Mouse (Mus musculus): ENCODE data around the gene Col8a2. TPM values are rescaled to one million over a fixed set of nuclear protein-coding genes. Genes with fewer than 3 reads are reported as not detected.

Gene Col8a2
- polyA plus RNA-seq, 1 experiment from 2014 or later = 7.6 TPM

DNA sequence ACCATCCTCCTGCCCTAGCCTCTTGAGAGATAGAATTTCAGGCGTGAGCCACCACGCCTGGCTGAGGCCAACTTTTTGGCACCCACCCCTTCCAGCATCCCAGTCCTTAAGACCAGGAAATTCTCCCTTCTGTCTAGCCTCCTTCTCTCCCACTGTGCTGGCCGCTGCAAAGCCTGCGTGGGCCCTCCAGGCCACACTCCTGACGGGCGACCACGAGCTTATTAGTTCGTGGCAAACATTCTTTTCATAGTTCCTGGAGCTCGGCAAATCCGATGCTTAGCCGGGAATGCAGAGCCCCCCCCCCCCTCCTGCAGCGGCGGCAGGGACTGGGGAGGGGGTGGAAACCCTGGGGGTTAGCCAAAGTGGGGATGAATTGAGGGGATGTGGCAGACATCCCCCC, 4.6 kb downstream of the Col8a2 start:
- no peaks in the 10 kb centered on the region for H3K9me3 ChIP-seq
- no peak overlapping the region for H3K9ac ChIP-seq
- WGBS = 47% methylated on average over 11 of the region's 13 CpGs
- peaks cover 70% of the 10 kb centered on the region for H3K27me3 ChIP-seq
- H3K4me2 ChIP-seq = no peak overlapping the region
- no peak for ATAC-seq (ENCODE audit: low FRiP score)
- peaks cover 22% of the 10 kb centered on the region for H3K4me1 ChIP-seq (replicated peaks)
- no peak overlapping the region for H3K27ac ChIP-seq
- H3K36me3 ChIP-seq = no peaks in the 10 kb centered on the region
- H3K4me3 ChIP-seq = no peak overlapping the region

DNA sequence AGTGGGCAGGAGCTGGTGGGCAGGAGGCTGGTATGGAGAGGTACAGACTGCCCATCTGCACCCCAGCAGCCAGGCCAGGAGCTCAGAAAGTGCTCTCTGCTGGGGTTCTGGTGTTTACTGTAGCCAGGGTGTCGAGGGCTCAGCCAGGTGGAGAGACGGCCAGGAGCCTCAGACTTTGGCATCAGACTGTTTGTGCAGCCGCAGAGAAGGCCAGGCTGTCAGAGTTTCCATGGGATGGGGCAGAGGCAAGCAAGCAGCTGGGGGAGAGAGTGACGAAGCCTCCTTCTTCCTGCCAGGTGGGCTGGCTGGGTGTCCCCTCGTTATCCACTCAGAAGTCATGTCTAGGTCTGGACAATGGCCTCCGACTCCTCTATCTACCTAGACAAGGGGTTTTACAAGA, 8.6 kb downstream of the Col8a2 start:
- H3K27me3 ChIP-seq = peaks cover 70% of the 10 kb centered on the region

DNA sequence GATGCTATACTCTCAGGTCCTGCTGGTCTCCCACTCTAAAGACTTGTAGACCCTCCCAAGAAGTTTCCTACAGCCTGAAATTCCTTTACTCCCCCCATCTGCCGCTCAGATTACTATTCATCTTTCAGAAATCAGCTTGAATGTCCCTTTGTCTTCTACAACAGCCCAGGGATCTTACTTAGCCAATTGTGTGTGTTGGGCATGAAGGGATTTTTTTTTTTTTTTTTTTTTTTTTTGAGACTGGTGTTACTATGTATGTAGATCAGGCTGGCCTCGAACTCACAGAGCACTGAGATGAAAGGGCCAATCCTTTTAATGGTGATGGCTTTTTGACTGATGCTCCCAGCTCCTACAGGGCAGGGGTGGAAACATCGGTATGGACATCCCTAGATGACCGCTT, 9.3 kb downstream of the Col8a2 start:
- Histone ChIP-seq H3K36me3 (no peaks in the 10 kb centered on the region), H3K27me3 (peaks cover 72% of the 10 kb centered on the region), H3K9me3 (no peaks in the 10 kb centered on the region), H3K4me2 (no peak overlapping the region), H3K27ac (no peak overlapping the region), H3K4me1 (replicated peaks) (peaks cover 17% of the 10 kb centered on the region), H3K4me3 (0 out of 2 replicates have a peak overlapping the region, but pooled peaks have one; percentile 38), H3K9ac (no peak overlapping the region)
- WGBS = 34% methylated on average over 4 of the region's 4 CpGs
- ATAC-seq (ENCODE audit: low FRiP score) = no peak

More for the DNA sequence above, 8.6 kb downstream of the Col8a2 start:
- no peaks in the 10 kb centered on the region for H3K9me3 ChIP-seq
- H3K4me2 ChIP-seq = no peak overlapping the region
- peaks cover 13% of the 10 kb centered on the region for H3K4me1 ChIP-seq (replicated peaks)
- no peaks in the 10 kb centered on the region for H3K36me3 ChIP-seq
- no peak overlapping the region for H3K4me3 ChIP-seq
- no peak for ATAC-seq (ENCODE audit: low FRiP score)
- 81% methylated on average over 6 of the region's 6 CpGs for WGBS
- no peak overlapping the region for H3K9ac ChIP-seq
- no peak overlapping the region for H3K27ac ChIP-seq

DNA sequence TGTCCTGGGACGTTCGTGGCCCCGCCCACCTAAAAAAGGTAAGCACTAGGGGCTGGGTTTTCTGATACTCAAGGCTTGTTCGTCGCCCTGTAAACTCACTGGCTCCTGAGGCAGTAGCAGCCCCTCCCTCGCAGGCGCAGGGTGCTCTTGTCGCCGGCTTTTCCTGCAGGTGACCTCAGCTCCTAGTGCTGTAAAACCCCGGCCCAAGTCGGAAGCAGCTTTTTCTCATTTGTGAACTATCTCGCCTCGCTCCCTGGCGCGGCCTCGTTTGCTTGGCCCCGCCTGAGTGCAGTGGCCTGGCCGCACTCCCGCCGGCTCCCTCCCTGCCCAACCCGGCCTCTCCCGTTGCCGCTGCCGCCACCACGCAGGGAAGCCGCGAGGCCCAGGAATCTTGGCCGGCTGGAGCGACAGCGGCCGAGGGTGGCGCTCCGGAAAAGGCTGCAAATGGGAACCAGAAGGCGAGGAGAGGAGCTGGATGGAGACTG, 10.1 kb downstream of the Col8a2 start:
- Histone ChIP-seq H3K4me1 (replicated peaks) (peaks cover 24% of the 10 kb centered on the region), H3K27ac (no peak overlapping the region), H3K4me2 (peak overlapping the region; percentile 67), H3K27me3 (peaks cover 75% of the 10 kb centered on the region), H3K9me3 (no peaks in the 10 kb centered on the region), H3K4me3 (peak overlapping the region; percentile 38), H3K36me3 (no peaks in the 10 kb centered on the region), H3K9ac (peak overlapping the region; percentile 68)
- ATAC-seq (ENCODE audit: low FRiP score) = 0 out of 2 replicates have a peak, but pooled peaks have one; percentile 12
- under 1% methylated on average over 34 of the region's 34 CpGs for WGBS

DNA sequence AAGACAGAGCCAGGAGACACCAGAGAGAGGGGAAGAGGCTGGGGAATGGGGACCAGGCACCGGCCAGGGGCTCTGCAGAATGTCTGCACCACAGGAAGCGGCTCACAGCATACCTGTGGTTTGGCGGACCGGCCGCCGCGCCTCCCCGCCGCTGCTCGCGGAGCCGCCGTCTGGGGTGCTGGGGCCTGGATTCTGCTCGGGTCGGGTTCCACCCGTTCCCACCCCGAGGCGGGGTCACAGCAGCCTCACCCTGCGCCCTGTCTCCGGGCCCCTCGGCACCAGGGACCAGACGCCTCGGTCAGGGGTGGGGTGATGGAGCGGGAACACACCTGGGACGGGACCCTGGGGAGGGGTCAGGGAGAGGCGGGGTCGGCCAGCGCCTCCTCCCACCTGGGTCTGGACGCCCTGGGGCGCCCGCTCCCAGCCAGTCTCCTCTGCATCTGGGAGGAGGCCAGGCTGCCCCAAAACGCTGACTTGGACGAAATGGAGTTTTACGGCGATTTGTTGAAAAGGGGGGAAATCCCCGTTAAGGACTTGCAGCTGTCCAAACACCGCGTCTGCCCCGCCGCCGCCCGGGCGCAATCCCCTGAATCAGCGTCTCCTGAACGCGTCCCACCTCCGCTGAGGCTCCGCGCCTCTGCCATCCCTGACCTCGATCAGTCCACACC, 14.5 kb downstream of the Col8a2 start:
- Histone ChIP-seq H3K27me3 (peaks cover 83% of the 10 kb centered on the region), H3K9ac (peak overlapping the region; percentile 65), H3K36me3 (no peaks in the 10 kb centered on the region), H3K4me1 (replicated peaks) (peaks cover 30% of the 10 kb centered on the region), H3K4me2 (peak overlapping the region; percentile 50), H3K4me3 (peak overlapping the region; percentile 33), H3K27ac (no peak overlapping the region), H3K9me3 (no peaks in the 10 kb centered on the region)
- 2% methylated on average over 47 of the region's 50 CpGs for WGBS
- ATAC-seq (ENCODE audit: low FRiP score) = no peak

DNA sequence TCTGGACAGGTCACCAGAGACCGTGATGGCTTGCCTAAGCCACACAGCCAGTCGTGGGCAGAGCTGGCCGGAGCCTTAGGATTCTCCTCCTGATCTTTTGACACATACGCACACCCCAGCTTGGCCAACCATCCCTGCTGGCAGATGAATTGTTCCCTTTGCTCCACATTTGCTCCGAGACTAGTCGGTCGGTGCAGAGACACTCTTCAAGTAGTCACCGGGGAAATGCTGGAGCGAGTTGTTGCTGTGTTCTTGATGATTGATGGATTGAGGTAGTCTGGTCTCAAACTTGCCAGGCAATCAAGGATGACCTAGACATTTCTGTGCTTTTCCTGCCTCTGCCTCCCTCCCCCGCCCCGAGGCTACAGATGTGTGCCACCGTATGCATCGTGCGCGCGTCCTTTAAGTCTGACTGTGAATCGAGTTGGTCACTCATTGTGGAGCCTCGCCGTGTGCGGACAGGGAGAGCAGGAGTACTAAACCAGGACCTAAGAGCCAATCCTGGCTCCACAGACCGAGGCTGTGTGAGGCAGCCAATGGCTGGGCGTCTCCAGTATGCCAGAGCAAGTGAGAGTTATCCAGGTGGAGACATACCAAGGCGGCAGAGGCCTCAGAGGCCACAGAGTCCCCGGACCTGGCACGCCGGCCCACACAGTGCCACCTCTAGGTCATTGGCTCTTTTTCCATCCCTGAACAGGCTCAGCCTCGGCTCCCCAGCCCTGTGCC, 15.2 kb downstream of the Col8a2 start:
- H3K36me3 ChIP-seq = no peaks in the 10 kb centered on the region
- H3K4me1 ChIP-seq (replicated peaks) = peaks cover 24% of the 10 kb centered on the region
- 5% methylated on average over 27 of the region's 27 CpGs for WGBS
- H3K27ac ChIP-seq = no peak overlapping the region
- H3K4me3 ChIP-seq = peak overlapping the region; percentile 33
- no peaks in the 10 kb centered on the region for H3K9me3 ChIP-seq
- ATAC-seq (ENCODE audit: low FRiP score) = no peak
- H3K9ac ChIP-seq = peak overlapping the region; percentile 65
- H3K4me2 ChIP-seq = peak overlapping the region; percentile 50
- peaks cover 79% of the 10 kb centered on the region for H3K27me3 ChIP-seq

DNA sequence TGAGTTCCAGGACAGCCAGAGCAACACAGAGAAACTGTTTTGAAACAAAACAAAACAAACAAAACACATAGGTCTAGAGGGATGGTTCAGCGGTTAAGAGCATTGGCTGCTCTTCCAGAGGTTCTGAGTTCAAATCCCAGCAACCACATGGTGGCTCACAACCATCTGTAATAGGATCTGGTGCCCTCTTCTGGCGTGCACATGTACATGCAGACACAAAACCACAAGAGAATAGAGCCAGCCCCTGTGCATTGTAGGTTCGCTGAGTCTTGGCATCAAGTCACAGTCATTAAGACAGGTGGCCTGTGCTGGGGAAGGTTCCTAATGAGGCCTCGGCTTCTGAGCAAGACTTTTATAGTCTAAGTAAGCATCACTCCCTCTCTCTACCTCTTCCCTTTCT, 17.3 kb downstream of the Col8a2 start:
- Histone ChIP-seq H3K36me3 (no peaks in the 10 kb centered on the region), H3K9me3 (no peaks in the 10 kb centered on the region), H3K9ac (no peak overlapping the region), H3K27ac (no peak overlapping the region), H3K4me3 (no peak overlapping the region), H3K4me2 (no peak overlapping the region), H3K4me1 (replicated peaks) (peaks cover 17% of the 10 kb centered on the region), H3K27me3 (peaks cover 69% of the 10 kb centered on the region)
- WGBS = 63% methylated on average over 4 of the region's 4 CpGs
- ATAC-seq (ENCODE audit: low FRiP score) = no peak

DNA sequence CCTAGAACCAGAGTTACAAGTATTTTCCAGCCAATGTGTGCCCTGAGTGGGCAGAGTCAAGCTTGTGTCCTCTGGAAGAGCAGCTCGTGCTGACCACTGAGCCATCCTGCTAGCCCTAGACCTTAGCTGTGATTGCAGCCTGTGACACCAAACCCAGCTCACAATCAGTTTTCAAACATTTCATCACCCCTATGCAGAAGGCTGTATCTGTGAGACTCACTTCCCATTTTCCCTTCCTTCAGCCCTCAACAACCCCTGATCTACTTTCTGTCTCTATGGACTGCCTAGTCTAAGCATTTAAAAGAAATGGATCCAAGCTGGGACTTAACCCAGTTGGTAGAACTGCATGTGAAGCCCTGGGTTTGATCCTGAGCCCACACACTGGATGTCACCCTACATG, 18.8 kb downstream of the Col8a2 start:
- Histone ChIP-seq H3K4me1 (replicated peaks) (peaks cover 28% of the 10 kb centered on the region), H3K4me3 (no peak overlapping the region), H3K9me3 (no peaks in the 10 kb centered on the region), H3K4me2 (no peak overlapping the region), H3K27ac (no peak overlapping the region), H3K36me3 (no peaks in the 10 kb centered on the region), H3K9ac (no peak overlapping the region), H3K27me3 (peaks cover 57% of the 10 kb centered on the region)
- WGBS = 92% methylated on average over 1 of the region's 1 CpGs
- ATAC-seq (ENCODE audit: low FRiP score) = no peak

DNA sequence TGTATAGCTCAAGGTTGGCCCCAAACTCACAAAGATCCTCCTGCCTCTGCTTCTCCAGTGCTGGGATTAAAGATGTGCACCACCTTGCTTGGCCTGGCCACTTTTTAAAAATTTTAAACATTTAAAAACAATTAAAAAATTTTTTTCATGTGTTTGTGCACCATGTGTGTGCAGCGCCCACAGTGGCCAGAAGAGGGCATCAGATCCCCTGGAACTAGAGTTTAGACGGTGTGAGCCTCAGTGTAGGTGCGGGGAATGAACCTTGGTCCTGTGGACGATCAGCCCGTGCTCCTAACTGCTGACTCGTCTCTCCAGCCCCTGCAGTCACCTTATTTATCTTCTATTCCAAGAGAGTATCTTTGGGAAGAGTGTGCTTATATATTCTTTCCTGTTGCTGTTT, 19.5 kb downstream of the Col8a2 start:
- no peaks in the 10 kb centered on the region for H3K9me3 ChIP-seq
- H3K27me3 ChIP-seq = peaks cover 51% of the 10 kb centered on the region
- no peak for ATAC-seq (ENCODE audit: low FRiP score)
- 89% methylated on average over 6 of the region's 6 CpGs for WGBS
- H3K27ac ChIP-seq = no peak overlapping the region
- no peak overlapping the region for H3K4me3 ChIP-seq
- no peak overlapping the region for H3K4me2 ChIP-seq
- H3K9ac ChIP-seq = no peak overlapping the region
- H3K4me1 ChIP-seq (replicated peaks) = peaks cover 23% of the 10 kb centered on the region
- H3K36me3 ChIP-seq = no peaks in the 10 kb centered on the region

DNA sequence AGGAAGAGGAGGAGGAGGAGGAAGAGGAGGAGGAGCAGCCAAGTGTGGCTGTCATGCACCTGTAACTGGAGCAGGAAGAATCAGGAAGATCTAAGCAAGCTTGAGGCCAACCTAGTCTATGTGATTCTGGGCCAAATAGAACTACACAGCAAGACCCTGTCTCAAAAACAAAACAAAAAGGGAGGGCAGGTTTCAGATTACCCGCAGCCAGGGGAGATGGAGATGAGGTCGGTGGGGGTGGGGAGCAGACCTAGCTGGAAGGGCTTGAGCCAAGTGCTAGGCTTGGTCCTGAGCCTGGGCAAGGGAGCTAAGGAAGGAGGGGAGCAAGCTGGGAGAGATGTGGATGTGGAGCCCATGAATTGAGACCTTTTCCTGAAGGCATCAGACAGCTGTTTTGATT, 20.2 kb downstream of the Col8a2 start:
- Histone ChIP-seq H3K4me3 (no peak overlapping the region), H3K4me1 (replicated peaks) (peaks cover 16% of the 10 kb centered on the region), H3K4me2 (no peak overlapping the region), H3K27me3 (peaks cover 43% of the 10 kb centered on the region), H3K9ac (no peak overlapping the region), H3K27ac (no peak overlapping the region), H3K9me3 (no peaks in the 10 kb centered on the region), H3K36me3 (no peaks in the 10 kb centered on the region)
- 15% methylated on average over 2 of the region's 2 CpGs for WGBS
- no peak for ATAC-seq (ENCODE audit: low FRiP score)

DNA sequence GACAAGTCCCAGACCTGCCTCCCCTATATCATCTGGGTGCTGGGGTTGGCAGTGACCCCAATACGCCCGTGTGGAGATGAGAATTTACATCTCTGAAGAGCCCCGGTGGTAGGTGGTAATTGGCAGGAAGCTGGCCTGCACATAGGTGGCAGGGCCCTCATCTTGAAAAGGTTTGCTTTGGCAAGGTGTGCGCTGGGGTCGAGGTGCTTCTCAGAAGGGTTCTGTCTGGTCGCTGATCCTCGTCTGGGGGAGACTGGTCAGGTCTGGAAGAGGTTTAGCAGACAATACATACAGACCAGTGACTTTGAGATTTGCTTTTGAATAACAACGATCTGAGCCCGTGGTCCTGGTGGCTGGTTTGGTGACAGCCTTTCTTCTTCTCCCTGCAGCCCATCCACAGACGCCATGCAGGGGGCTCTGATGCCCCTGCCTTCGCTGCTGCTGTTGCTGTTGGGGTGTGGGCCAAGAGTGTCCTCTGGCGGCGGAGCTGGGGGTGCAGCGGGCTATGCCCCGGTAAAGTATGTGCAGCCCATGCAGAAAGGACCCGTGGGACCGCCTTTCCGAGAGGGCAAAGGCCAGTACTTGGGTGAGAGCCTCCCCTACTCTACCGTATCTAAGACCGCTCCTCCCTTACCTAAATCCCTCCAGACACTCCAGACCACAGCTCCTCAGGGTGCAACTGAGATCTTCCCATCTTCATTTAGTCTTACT, 22.8 kb downstream of the Col8a2 start:
- H3K4me3 ChIP-seq = peak overlapping the region; percentile 31
- no peak overlapping the region for H3K27ac ChIP-seq
- no peaks in the 10 kb centered on the region for H3K9me3 ChIP-seq
- H3K9ac ChIP-seq = no peak overlapping the region
- WGBS = 16% methylated on average over 20 of the region's 20 CpGs
- peaks cover 18% of the 10 kb centered on the region for H3K27me3 ChIP-seq
- peaks cover 11% of the 10 kb centered on the region for H3K4me1 ChIP-seq (replicated peaks)
- peak overlapping the region; percentile 51 for H3K4me2 ChIP-seq
- peaks cover 2% of the 10 kb centered on the region; the same call in 1 of the 2 replicates for H3K36me3 ChIP-seq
- peak; percentile 74 for ATAC-seq (ENCODE audit: low FRiP score)

DNA sequence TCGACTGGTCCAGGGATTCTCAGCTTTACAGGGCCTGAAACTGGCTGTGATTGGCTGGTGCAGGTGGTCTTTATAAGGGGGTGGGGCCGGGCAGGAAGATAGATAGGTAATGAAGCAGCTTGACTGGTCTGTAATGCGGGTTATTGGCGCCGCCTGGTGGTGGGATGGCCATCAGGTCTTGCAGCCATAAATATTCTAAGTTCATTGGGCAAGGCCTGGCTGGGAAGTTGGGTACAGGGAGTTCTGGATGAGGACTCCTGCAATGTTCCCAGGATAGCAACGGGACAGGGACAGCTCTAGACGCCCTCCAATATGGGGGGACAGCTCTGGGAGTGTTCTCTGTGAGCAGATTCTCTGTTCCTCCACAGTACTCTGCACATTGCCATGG, 23.3 kb downstream of the Col8a2 start:
- WGBS = 0% methylated on average over 7 of the region's 7 CpGs
- Histone ChIP-seq H3K27me3 (peaks cover 17% of the 10 kb centered on the region), H3K36me3 (peaks cover 8% of the 10 kb centered on the region; the same call in 1 of the 2 replicates), H3K9me3 (no peaks in the 10 kb centered on the region), H3K4me3 (peak overlapping the region; percentile 31), H3K27ac (no peak overlapping the region), H3K4me2 (peak overlapping the region; percentile 51), H3K9ac (no peak overlapping the region), H3K4me1 (replicated peaks) (peaks cover 11% of the 10 kb centered on the region)
- peak; percentile 87 for ATAC-seq (ENCODE audit: low FRiP score)

Measured in hindbrain, embryonic 13.5 days (tissue).